Mouse (Mus musculus) thymus, postnatal 14 days (tissue): ENCODE measurements around the gene Card19.

ENCODE experiments used
- DNase-seq: peaks from one replicate; pipeline ENCODE4 v3.0.0; 2021

The Card19 gene

DNA sequence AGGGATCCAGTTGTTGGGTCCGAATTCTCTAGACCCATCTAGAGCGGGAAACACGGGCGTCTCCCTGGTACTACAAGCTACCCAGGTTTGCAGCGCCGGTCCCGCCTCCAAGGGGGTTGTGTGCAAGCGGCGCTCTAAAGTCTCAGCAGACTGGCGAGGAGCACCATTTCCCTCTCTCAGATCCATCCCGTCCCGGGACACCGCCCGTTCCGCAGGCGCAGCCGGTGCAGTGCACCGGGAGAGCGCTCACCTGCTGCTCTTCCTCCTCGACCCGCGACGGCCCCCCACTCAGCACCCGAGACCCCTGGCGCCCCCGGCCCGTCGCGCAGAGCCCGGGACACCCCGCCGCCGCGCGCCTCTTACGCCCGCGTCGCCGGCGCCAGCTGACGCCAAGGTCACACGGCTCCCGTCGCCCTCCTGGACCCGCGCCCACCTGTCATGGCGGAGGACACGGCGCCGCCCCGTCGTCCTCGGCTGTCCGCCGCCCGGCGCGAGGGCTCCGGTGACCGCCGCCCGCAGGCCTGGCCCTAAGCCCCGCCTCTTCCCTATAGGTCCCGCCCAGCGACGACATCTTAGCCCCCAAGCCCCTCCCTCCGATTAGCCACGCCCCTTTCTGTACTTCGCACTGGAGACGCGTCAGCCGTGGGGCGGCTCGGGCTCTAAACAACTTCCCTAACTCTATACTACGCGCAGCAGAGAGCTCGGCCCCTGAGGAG, at the start of gene Card19:
Gene Card19 (minus strand): TSS at position 534 of the 716 bp plus-strand sequence.
- peak; percentile 98 for DNase-seq

DNA sequence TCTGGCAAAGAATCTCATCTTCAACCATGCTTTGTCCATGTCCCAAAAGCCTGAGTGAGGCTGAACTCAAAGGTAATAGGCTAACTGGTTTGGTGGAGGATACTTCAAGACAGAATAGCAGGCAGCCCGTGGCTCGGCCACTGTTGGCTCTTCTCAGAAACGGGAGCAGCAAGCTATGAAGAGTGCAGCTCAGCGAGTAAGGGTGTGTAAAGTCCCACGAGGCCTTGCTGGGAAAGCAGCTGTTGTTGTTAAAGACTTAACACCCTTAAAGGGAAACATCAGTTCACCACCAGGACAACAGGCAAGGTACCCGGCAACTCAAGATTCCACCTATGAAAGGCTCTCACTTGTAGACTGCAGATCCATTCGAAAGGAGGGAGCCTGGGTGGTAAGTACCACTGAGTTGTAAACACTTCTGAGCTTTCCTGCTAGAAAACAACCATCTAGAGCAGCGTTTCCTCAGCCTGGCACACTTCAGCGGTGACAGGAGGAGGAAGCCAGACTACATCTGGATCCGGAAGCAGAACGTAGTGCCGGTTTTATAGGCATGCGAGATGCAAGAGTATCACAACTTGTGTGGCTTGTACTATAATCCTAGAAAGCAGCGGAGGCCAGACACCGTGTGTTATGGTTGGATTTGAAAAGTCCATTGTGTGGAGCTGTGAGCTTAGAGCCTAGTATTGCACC, 44.3 kb upstream of the Card19 start:
- no peak for DNase-seq

DNA sequence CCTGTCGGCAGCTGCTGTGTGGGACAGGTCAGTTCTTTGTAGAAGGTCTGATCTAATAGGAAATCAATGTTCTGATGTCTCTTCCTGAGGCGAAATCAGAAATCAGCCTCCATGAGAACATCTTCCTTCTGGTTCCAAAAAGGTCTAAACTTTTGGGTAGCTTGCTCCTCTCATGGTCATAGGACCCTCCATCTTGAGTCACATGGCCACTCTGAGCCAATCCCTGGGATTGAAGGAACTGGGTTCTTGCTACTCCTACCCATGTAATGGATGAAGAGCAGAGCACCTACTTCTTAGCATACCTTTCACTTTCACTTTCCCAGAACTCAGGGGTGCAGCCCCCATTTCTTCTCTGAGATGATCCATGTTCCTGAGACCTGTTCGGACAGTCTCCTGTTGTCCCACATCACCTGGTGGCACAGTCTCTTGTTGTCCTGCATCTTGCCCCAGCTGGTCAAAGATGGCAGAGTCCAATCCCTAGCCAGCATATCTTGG, 42.0 kb upstream of the Card19 start:
- DNase-seq = no peak

DNA sequence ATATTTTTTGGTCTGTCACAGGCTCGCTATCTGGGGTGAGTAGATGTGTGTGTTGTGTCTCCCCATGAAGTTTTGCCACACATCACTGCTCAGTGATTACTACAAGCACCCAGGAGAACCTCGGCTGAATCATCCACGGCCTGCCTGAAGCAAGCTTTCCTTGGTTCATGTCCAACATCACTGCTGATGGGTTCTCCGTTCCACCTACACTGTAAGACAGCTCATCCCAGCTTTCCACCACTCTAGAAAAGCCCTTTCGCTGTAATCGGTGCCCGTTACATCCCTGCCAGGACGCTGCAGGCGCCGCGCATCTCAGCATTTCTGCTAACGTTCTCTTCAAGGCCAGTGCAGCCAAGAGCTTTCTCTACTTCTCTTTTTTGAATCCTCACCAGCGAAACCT, 36.9 kb upstream of the Card19 start:
- DNase-seq = no peak

DNA sequence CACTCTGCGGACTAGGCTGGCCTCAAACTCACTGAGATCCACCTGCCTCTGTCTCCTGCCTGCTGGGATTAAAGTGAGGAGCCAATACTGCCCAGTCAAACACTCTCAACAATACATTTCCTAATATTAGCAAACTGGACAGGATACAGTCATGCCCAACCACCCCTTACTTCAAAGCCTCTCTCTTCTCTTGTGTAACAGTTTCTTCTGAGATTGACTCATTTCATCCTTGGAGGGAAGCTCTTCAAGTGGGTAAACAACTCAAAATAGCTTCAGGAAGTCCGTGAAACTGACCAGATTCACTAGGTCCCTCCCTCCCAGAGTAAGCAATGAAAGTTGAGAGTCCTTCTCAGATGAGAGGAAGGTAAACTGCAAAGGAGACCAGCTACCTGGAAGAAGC, 36.3 kb upstream of the Card19 start:
- no peak for DNase-seq

DNA sequence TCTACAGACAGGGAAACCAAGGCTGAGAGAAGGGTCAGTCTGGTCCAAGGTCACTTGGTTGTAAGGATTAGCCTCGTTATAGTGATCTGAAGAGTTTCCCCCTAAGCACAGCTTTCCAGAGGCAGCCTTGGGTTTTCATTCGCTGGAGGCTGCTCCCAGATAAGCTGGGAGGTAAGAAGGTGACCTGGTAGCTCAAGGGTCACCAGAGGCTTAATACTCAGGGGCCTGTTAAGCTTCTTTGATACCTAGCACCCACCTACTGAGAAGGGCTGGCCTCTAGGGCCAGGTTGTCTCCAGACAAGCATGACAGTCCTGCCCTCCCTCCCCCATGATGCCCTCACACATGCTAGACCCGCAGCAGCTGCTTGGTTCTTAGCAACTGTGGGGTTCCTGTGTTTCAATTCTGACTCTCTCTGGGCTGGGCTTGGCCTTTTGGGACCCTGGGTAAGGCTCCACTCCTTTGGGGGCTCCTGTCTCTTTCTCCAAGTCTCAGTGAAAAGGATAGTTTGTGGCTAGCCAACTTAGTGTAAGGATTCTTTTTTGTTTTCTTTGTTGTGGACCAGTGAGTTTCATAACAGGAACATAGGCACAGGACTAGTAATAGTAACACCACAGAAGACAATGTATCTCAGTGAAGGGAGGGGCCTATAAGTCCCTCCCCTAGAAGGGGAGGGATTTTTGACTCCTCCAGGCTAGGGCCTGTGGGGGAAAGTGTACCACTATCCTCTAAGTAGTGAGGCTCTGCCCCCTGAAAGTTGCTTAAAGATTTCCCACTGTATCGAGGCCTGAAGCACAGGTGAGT, 35.1 kb upstream of the Card19 start:
- DNase-seq = no peak

DNA sequence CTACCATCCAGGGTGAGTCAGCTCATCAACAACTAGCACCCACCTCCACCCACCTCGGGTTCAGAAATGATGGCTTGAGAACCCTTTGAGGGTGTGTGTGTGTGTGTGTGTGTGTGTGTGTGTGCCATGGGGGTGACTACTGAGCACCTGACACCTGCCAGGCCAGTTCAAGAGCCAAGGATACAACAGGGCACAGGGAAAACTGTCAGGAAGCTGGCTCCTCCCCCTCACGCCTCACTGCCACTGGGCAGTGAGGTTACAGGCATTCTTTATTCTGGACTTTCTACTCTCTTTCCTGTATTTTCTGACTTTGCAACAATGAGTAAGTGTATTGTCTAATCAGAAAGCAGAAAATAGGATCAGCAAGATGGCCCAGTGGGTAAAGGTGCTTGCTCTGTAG, 33.8 kb upstream of the Card19 start:
- no peak for DNase-seq

DNA sequence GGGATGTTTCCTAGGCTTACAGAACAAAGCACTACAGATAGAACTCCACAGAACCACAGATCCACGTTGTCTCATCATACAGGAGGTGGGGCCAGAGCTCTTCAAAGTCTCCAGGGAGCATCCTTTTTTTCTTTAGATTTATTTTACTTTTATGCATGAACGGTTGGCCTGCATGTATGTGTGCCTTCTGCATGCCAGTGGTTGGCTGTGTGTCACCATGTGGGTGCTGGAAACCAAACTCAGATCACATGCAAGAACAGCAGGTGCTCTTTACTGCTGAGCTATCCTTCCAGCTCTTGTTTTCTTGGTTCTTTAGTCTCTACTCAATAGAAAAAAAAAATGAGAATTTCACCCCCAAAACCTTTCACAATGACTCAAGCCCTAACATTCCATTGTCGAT, 33.1 kb upstream of the Card19 start:
- no peak for DNase-seq

DNA sequence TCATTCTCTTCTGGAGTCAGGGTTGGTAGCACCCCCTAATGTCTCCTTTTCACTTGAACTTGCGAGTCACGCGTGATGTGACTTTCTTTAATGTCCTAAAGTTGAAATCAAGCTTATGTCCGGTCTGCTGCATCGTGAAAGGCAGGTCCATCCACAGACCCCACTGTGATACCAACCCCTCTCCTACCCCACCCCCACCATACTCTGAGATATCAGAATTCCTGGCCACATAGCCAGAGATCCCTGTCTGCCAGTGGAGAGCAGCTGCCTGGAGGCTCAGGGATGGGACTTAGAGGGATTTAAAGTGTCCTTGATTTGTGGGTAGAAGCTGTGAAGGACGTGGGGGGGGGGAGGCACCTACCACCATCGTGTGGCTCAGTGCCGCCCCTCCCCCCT, 32.6 kb upstream of the Card19 start, which contains the start of gene Susd3:
Gene Susd3 (minus strand): TSS at position 240 of the 396 bp plus-strand sequence.
- no peak for DNase-seq

DNA sequence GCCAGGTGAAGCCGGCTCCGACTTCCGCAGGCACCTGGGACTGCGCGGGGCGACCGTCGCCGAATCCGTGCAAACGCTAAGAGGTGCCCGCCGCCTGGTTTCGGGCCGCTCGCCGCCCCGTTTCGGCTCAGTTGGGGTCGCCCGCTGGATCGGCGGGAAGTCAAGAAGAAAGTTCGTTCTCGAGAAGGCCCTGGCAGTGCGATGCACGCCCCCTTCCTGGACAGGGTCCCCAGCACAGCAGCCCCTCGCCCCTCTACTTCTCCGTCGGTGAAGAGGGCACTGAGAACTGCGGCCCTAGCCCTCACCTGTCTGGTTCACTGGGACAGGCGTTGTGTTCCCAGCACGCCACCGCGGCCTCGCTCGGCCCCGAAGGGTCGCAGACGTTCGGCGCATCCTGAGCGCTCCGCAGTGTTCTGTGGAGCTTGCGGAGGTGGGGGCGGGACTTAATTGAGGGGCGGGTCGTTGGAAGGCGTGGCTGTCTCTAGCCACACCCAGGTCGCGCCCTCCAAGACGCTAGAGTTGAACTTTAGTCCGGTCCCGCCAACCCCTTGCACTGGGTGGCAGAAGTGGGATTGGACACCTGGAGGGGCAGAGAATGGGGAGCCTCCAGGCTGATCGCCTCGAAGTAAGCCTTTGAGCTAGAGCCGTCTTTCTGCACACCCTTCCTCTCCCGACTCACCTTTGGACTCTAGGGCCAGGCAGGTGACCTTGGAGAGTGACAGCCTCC, 32.1 kb upstream of the Card19 start:
- peak; percentile 64 for DNase-seq

DNA sequence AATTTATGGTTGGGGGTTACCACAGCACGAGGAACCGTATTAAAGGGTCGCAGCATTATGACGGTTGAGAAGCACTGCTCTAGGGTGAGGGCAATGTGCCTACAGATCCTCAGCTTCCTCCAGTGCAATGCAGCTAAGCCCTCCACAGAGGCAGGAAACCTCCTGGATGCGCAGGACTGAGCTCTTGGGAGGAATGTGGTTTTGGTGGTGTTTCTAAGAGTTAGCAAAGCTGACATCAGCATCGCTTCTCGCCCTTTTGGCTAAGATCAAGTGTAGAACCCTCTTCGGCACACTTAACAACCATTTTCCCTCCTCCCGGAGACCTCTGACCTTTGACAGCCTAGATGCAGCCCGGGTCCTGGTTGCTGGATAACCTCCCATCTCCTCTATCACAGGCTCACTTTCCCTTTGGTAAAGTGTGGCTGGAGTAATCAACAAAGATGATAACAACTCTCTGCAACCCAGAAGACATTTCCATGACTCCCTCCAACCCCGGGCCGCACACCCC, 31.4 kb upstream of the Card19 start:
- DNase-seq = no peak

DNA sequence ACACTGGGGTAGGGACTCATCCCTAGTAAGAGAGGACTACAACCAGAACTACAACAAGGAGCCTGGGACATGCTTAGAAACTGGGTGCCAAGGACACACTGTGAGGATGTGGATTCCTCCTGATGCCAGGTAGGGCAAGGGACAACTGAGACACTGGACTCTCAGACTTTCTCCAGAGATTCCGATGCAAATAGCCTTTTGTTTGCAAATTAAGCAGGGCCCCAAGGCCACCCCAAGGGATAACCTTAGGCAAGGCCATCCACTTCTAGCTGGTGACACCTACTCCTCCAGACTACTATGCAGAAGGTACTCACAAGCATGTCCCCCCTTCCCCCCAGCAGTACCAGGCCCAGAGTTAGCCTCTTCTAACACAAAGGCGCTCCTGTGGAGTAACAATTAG, 30.8 kb upstream of the Card19 start:
- DNase-seq = no peak

DNA sequence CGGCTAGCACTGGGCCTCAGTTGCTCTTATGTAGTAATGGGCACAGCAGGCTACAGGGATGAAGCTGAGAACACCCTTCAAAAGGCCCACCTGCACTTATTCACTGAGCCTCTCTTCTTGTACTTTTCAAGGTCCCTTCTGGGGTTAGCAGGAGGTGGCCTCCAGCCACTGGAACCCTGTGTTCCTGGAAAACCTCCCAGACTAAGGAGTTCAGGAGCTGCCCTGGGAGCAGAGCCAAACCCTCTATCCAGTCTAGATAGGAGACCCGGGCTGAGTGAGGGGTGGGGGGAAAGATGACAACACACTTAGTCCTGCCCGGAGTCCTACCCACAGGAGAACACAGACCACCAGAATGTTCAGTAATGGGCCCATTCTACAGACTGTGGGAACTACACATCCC, 30.2 kb upstream of the Card19 start:
- no peak for DNase-seq

DNA sequence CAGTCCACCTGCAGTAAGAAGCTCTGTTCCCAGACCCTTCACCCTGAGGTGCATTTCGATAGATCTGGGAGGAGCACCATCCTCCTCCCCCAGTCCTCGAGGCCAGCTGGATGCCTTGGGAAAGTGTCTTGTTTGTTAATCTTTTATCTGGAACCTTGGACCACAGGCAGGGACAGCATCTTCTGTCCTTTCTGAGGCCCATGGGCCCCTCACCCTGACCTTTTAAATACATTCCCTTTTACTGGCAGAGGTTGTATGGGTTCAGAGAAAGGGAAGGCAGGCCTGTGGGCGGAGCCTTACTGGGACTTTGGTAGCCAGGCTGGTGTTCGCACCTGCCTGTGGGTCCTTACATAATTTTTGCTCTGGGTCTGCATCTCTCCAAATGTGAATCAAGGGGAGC, 29.4 kb upstream of the Card19 start:
- no peak for DNase-seq

DNA sequence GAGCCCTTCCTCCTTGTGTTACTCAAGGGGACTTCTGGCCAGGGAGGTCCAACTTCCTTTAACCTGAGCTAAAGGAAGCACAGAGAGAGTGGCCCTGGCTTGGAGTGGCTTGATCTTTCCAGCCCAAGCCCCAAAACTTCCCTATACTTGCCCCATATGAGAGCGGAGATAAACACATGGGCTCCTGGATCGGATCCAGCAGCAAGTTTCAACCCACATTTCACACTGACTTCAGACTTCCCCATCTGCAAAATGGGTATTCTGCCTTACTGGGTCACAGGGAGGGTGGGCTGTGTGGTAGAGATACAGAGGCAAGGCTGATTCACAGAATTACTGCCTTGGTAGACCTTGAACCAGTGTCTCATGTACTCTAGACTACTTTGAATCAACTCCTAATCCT, 27.7 kb upstream of the Card19 start:
- DNase-seq = no peak

DNA sequence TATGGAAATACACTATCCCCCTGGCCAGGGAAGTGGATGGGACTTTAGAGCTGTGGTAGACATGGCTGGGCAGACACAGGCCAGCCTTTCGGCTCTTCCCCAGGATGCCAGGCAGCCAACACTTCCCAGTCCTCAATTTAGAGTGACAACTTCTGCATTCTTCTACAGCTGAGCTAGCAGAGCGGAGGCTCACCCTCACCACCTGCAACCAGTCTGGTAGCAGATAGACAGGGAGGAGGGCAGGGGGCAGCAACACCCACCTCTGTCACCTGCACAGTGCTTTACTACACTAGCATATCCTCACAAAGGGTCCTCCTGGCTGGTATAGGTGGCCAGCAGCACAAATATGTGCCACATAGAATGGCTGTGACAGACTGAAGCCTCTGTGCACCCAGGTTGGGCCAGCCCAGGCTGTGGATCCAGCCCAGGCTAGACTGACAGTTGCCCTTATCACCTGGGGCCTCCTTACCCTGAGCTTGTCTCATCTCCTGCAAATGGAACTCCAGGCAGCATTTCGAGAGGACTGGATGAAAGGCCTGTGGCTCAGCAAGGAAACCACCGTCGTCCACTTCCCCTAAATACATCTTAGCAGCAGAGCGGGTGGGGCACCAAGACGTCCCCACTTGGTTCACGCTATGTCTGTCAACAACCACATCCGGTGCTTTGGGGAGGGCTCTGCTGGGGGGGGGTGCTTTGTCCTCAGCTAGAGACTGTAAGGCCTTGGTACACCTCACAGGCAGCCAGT, 26.7 kb upstream of the Card19 start:
- DNase-seq = peak; percentile 88

DNA sequence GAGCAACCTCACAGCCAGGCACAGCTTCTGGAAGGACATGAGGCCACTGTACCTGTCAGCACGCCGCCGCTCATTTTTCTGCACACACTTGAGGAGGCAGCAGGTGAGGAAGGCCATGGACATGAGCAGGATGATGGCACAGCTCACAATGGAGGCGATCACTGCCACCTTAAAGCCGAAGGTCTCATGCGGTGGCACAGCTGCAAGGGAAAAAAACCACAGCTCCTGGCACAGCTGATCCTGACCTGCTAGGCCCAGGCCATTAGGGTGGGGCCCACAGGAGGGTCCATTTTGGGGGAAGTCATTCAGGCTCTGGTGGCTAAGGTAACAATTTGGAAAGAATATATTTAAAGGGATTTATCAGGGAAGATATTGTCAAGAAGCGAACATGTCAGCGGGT, 22.9 kb upstream of the Card19 start:
- no peak for DNase-seq

DNA sequence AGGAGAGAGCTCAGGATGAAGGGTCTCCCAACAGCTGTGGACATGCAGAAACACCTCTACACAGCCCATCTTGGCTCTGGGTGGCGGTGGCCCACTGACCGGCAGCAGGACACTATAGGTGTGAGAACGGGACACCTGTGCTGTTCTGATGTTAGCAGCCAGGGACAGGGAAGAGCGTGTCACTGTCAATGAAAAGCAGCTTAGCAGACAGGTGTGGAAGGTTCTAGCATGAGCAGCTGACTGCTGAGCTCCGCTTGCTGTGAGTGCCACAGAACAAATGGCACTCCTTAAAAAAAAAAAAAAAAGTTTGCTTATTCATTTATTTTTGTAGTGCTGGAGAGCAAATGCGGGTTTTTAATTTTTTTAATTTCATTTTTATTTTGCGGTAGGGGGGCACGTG, 21.8 kb upstream of the Card19 start:
- no peak for DNase-seq

DNA sequence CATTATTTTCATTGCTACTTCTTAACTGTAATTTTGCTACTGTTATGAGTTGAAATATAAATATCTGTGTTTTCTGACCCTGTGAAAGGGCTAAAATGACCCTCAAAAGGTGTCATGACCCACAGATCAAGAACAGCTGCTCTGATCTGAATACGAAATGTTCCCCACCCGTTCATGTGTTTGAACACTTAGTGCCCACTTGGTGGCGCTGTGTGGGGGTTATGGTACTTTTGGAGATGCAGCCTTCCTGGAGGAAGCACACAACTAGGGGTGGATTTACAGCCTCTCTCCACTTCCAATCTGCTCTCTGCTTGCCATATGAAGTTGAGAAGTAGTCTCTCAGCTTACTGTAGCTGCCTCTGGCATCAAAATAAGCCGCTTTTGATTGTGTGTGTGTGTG, 18.9 kb upstream of the Card19 start:
- DNase-seq = no peak

DNA sequence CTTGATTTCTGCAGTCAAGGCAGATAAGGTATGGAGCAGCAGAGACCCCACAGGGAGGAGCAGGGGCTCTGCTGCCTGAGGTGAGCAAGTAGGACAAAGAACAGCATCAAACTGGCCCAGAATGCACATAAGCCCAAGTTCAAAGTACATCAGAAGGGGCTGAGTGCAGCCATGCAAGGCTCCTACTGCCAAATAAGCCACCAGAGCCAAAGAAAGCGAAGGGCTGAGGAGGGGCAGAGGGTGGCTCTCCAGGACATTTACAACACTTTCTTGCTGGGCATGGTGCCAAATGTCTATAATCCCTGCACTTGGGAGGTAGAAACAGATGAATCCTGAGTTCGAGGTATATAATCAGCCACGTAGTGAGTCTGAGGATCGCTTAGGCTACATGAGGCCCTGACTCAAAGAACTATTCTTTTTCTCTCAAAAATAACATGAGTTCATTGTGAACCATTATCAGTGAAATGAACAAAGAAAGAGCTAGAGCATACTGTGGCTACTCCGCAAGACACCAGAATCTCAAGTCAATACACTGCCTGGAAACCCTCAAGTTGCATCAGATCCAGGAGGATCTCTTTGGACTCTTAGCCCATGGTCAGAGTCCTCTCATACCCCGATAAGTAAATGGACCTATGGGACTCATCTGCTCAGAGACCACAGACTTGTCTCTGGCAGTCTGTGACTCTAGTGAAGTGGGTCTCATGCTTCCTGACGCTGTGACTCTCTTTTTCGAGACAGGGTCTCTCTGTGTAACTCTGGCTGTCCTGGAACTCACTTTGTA, 18.1 kb upstream of the Card19 start:
- DNase-seq = no peak

DNA sequence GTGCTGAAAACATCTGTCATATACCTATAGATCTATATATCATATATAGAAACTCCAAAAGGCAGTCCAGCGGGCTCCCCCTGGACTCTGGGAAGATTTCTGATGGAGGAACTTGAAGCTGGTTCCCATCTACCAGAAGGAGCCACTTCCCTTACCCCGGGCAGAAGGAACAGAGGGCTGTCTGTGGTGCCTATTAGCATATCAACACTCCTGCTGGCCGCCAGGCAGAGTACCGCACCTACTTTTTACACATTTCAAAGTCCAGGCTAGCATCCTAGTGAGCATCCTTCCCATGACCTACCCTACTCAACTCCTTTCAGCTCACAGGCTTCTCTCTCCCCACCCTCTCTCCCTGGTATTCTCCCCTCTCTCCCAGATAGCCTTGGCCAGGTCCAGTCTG, 9.8 kb upstream of the Card19 start:
- DNase-seq = no peak
